Mouse (Mus musculus) mouse embryonic stem cell (cell line): ENCODE results near the gene Tbx19.

ENCODE experiments used
- in situ Hi-C, 2 experiments: fragments of 300-500 bp; cut with MboI; formaldehyde crosslinking; loops; 1 replicate in 1 of 2; 3 replicates in 1 of 2; pipeline ENCODE4 v1.14.3; 2019 to 2020; ENCODE audit warnings: low sequenced_read_pairs in 2 of 2, low pct_unique_long_range_greater_than_20kb in 1 of 2, mixed read lengths in 1 of 2; ENCODE audit not compliant: unreplicated experiment in 1 of 2

The Tbx19 gene

DNA sequence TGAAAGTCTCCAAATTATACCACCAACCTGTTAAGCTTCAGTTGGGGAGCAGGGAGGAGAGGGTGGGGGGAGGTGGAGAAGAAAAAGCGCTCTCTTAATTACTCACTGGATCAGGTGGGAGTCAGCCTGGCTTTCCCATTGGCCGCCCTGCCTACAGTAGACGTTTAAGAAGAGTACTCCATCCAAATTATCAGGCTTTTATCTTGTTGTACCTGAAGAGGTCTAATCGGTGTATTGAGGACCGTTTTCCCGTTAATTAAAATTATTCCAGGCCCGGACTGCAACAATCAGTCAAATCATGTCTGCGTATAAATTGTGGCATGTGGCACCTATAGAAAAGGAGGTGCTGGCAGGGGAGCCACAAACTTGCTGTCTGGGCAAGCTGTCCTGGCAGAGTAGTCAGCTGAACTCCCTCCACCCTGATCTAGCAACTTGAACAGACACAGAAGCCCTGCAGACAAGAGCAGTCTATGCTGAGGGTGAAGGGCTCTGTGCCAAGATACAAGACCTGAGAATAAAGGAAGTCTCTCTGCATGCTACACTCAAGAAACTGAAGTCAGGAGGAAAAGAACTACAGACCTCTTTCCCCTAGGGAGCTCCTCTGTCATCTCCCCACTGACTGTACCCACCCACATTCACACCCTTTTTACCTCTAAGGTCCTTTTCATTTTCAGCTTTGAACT lies at the start of gene Tbx19:
Gene Tbx19, minus strand, starts transcription at position 51 of the 683 bp plus-strand sequence.
- in situ Hi-C loops = no loop called here

DNA sequence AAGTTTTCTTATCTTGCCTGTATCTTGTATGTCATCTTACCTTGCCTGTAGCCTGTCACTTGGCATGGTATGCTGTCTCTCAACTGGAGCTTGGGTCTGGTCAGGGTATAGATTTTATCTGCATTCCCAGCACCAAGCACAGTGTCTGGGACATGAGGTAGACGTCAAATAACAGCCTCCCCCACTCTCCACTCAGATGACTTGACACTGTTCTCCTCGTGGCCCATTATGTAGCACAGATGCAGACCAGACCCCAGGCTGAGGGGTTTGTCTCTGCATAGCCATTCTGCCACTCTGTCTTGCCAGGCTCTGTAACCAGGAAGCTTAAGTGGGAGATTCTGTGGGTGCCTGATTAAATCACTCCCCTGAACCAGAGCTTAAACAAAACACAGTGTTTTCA lies 45.0 kb upstream of the Tbx19 start:
- in situ Hi-C loops = no loop called here

DNA sequence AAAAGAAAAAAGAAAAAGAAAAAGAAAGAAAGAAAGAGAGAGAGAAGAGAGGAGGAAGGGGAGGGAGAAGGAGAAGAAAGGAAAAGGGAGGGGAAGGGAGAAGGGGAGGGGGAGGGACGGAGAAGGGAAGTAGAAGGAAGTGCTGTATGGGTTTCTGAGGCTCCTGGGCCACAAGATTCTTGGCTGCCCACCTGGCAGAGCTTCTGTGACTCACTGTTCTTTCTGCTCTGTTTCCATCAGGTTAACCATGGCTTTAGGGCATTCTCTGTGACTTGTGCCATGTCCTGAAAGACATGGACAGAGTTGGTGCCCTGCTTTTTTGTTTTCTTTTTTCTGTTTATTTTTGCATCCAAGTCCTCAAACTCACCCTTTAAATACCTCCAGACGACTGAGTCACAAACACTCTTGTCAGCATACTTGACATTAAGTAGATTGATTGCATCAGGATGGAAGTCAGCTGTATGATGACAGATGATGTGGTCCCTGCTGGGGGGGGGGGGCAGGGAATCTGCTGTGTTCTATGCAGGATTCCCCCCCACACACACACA lies 43.0 kb upstream of the Tbx19 start:
- in situ Hi-C loops = no loop called here

DNA sequence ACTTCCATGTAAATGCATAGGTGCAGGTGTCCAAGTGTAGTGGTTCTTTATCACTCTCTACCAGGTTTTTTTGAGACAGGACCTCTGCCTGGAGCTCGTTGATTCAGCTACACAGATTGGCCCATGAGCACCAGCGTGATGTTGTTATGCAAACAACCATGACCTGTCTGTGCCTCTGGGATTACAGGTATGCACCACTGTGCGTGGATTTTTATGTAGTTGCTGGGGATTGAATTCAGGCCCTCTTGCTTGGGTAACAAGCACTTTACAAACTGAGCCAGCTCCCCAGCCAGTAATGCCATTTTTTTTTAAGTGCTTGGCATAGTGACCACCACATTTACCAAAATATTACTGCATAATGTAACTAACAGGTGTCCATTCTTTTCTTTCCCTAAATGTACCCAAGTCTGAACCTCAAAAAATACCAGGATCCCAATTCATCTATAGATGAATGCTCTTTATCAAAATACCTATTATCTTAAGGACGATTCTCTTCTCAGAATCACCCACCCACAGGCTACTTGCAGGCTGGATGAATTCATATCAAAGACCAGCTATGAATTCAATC lies 41.0 kb upstream of the Tbx19 start:
- in situ Hi-C loops = no loop called here

DNA sequence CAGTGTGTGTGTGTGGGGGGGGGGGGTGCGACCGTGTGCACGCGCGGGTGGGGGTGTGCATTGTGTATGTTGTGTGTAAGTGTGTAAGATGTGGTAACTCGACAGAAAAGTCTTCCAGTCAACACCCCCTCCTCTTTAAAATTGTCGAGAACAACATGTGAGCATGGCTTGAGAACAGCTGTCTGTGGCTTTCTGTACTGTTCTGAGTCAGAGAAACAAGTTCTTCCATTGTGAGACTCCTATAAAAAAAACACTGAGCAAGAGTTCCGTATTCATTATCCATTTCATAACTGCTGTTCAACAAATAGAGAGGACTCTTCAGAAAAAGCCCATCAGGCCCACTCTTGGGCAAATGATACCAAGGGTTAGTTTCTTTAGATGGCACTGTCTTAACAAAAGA lies 40.2 kb upstream of the Tbx19 start:
- in situ Hi-C loops = no loop called here

DNA sequence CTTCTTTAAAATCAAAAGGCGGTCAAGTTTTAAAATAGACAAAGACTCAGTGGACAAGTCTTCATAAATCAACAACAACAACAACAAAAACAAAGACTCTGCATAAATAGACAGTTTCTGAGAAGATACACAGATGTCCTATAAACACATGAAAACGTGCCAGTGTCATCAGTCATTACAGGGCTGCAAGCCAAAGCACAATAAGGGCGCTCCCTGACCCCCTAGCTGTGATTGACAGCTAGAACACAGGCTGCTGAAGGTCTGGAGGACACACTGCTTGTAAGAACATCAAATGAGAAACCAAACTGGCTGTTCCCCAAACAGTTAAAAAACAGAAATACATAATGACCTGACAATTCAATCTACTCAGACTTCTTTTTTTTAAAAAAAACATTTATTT lies 39.1 kb upstream of the Tbx19 start:
- in situ Hi-C loops = no loop called here

DNA sequence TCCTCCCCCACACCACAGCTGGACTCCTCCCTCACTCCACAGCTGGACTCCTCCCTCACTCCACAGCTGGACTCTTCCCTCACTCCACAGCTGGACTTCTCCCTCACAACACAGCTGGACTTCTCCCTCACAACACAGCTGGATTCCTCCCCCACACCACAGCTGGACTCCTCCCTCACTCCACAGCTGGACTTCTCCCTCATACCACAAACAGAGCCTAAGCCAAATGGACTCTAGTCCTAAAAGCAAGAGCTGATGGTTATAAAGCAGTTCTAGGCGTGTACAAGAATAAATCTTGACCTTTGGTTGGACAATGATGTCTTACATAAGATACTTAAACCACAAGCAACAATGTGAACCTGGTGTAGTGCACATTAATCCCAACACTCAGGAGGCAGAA lies 38.4 kb upstream of the Tbx19 start:
- in situ Hi-C loops = no loop called here

DNA sequence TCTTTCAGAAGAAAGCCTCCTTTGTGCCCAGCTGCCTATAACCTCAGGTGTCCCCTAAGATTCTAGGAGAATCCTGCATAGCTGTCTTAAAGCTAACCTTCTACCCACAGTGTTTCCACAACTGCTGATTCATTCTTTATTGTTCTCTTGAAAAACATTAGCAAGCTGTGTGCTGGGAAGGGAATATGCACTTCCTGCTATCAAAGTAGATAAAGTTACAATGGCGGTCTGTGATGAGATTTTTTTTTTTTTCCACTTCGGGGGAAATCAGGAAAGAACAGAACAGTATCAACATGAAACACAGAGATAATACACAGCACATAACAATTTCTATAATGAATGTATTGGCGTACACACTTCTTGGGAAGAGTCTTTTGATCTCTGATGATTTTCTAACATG lies 37.3 kb upstream of the Tbx19 start:
- in situ Hi-C loops = no loop called here

DNA sequence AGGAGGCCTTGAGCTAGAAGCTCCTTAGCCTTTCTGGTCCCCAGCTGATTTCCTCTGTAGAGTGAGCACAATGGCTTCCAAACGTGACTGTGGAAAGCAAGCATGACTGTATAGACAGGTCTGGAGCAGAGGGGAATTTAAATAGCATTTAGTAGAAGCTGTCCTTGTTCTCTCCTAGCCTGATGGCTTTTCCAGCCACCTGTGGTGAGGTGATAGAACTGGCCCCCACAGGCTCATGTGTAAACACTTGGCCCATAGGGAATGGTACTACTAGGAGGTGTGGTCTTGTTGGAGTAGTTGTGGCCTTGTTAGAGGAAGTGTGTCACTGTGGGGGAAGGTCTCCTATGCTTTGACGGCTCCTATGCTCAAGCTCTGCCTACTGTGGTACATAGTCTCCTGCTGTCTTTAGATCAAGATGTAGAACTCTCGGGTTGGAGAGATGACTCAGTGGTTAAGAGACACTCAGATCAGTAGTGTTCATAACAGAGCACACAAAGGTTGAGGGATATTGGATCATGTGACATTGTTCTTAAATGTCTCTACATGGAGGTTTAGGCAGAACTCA lies 34.9 kb upstream of the Tbx19 start:
- in situ Hi-C loops = no loop called here

DNA sequence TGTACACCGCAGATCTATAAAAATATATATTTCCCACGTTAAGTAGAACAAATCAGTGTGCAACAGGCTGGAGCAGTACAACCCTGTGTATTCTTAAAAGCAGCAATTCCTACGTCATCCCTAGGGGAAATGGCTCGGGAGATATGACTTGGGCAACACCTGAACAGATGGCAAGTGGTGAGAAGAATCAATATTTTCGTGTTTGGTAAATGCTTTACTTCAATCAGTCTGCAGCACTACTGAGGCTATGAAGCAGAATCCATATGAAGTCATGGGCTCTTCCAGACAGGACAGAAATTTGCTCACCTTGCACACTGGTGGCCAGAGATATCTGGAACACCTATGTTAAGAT lies 34.1 kb upstream of the Tbx19 start:
- in situ Hi-C loops = no loop called here

DNA sequence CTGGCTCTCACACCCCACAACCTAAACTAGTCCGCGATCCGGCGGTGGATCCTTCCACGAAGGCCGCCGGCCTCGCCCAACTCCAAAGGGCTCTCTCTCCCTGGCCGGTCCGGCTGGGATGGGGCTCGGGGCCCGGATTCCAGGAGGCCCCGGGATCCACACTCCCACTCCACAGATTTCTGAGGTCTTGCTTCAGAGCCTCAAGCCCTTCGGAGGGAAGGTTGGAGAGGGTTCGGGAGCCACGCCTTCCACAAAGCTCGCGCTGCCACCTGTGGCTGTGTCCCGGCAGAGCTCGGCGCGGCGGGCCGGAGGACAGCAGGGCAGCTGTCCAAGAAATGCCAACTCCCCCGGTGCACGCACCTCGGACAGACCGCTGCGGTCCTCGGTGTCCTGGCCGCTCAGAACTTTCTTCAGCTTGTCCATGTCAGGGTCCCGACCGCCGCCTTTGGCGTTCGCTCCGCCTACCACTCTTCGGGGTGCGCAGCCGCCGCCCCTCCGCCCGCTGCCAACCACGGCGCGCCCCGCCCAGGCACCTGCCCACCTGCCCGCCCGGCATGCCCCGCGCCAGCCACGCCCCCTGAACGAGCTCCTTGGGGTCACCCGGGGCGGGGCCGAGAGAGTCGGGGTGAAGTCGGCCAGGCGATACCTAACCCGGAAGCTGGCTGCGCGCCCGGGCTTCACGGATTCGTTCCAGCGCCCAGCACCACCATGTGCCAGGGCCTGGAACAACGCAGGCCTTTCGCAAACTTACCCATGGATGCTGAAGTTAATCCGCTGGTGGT lies 33.5 kb upstream of the Tbx19 start, which contains the start of gene Sft2d2:
Gene Sft2d2, minus strand, starts transcription at position 559 of the 782 bp plus-strand sequence.
- in situ Hi-C loops = no loop called here

DNA sequence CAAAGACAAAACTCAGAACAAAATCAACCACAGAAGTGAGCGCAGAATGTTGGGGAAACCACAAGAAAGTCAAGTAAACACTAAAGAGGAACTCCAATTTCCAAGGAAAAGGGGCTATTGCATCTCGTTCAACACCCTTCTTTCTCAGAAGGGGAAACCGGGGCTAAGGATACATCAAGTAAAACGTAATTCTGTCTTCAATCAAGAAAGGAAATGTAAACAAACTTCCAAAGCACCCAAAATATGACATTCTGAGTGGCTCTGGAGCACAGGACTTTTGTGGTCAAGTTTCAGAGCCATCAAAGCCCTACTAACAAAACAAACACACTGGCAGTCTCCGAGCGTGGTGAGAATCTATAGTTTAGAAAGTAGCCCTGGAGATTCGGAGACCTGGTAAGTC lies 32.9 kb upstream of the Tbx19 start:
- in situ Hi-C loops = no loop called here

DNA sequence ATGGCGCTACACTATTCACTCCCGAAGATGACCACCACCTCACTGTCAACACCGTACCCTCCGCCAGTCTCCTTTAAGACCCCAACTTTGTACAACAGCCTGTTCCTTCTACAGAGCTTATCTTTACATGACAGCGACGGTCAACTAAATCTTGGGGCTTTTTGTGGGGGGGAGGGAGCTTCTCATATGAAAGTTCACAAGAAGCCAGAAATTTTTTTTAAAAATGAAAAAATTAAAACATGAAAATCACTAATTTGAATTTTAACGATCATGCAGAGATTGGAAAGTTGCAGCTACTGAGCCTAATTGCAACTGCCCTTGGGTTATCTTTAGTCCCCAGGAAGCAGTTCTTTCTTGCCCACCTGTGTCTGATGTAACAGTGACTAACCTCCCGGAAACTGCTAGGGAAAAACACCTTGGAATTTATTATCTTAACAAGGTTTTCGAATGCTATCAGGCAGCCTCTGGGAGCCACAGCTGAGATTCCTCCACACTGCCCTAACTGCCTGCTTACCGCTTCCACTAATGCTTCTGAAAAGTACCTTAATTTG lies 32.2 kb upstream of the Tbx19 start:
- in situ Hi-C loops = no loop called here

DNA sequence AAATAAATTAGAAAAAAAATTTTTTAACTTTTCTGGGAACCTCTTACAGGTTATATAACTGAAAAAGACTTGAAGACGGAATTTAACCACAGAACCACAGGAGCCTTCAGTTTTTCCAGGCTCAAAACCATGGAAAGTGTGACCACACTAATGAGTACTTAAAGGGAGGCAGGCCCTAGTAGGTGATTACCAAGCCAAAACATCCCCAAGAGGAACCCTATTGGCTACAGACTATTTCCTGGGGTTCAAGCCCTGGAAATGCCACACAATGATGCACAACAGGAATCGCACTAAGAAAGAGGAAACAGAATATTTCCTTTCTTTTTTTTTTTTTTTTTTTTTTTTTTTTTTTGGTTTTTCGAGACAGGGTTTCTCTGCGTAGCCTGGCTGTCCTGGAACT lies 31.5 kb upstream of the Tbx19 start:
- in situ Hi-C loops = no loop called here

DNA sequence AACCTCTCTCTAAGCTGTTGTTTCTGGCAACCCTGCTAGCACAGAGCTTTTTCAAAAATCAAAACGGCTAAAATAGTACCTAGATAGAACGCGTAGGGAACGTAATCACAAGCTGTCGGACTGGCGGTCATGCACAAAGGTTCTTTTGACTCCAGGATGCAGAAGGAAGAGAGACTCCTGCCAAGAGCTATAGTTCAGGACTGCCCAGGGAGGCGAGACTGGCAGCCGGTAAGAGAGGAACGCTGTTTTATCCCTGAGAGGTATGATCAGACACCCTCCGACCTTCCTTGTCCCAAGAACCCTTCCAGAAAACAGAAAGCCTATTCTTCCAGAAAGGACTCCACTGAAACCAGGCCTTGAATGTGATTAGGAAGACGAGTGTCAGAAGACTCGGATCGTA lies 31.0 kb upstream of the Tbx19 start:
- in situ Hi-C loops = no loop called here

DNA sequence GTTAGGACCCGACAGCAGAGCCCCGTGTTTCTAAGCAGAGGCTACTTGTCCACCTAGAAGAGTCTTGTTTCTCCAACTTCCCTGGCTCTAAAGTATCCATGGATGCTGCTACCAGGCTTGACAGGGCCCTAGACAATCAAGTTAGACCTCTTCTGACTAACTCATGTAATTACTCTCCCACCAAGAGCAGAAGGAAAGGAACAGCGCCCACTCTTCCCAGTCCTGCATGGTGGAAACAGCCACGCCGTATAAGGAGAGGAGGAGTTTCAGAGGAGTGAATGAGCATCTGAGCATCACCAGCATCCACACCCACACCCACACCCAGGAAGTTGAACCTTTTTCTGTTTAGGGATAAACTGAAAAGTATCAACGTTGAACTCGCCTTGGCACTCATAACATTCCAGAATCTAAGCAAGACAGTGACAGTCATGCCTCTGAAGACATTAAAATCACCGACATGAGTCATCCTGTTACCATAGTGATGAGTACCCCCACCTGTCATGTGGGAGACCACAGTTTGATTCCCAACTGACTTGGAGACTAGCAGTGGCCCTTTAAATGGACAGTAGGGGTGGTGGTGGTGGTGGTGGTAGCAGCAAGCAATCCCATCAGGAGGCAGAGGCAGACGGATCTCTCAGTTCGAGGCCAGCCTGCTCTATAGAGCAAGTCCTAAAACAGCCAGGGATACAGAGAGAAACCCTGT lies 30.1 kb upstream of the Tbx19 start:
- in situ Hi-C loops = no loop called here

DNA sequence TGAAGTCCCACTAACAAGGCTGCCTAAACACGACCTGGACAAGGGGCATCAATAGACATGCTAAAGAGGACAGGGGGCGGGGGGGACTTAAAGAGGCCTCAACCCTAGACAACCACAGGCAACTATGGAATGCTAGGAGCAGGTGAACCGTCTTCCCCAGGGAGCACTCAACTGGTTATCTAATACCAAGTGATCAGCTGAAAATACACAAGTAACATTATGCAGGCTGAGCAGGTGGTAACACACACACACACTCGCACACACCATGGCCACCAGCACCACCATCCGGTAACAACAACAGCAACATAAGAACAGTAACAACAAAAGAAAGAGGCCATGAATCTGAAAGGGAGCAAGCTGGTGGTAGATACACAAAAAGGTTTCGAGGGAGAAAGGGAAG lies 29.5 kb upstream of the Tbx19 start:
- in situ Hi-C loops = no loop called here

DNA sequence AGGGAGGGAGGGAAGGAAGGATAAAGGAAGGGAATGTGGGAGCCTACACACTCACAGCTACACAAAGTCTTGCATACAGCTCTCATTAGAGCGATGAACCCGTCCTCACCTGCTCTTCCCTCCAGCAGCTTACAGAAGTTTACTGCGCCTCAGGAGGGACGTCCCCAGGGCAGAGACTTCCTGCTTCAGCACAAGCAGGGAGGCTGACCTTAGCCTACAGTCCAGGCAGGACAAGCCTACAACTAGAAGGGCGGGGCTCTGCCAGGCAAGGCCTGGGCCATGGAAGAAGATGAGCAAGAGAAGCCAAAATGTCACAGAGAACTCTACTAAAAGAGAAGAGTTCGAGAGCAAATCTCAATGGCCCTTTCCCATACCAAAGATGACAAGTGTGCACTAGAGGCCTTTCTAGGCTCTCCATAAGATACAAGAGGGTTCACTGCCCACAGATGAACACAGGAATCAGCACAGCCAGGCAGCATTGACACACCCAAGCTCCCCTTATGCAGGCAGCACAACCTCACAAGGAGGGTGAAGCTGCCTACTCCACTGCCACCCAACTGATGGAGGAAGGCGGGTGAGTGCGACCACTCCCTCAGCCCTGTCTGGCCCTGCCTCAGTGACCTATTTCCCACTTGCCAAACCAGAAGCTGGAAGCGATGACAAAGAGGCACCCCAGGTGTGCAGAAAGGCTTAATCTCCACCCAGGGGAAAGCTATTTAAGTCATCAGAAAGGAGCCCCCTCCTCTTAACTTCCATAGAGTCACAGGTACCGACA lies 28.4 kb upstream of the Tbx19 start:
- in situ Hi-C loops = no loop called here
